Mouse (Mus musculus): ENCODE measurements at regions not wholly inside any gene's neighbourhood (a gene's known extent, or its start where the extent isn't known, plus 50 kb on each side); places are given as distances from the start of the nearest gene placed in this dataset.
A peak's percentile ranks its signal among the peaks of the same experiment; 100 is the strongest.

DNA sequence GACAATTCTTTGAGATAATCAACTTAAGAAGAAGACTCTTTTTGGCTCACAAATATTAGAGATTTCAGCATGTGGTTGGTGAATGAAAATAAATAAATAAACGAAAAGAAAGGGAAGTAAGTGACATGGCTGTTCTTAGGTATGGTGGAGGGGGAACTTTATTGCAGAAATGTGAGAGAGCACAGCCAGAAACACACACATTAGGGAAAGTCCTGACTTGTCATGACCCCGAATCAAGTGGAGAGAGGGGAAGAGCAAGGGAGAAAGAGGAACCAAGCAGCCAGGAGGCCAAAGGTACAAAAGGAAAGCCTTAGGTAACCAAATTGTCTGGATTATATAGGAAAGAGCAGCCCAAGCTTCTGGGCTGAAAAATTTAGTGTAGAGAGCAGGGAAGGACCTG, 1172.7 kb downstream of the D3Ertd751e start:
- no peak for DNase-seq (ENCODE audit: low read depth)

- peak; percentile 20 for DNase-seq (ENCODE audit: low read depth)
These were observed 1193.0 kb downstream of the D3Ertd751e start for GRCm38 (mm10) chr3:42935418-42935817.

GRCm38 (mm10) chr3:42977066-42977465, 1234.7 kb downstream of the D3Ertd751e start:
- DNase-seq (ENCODE audit: low read depth) = no peak

Measured in 416B (cell line).